ENCODE assay signal across 8 mouse cellular contexts in the genomic region with DNA sequence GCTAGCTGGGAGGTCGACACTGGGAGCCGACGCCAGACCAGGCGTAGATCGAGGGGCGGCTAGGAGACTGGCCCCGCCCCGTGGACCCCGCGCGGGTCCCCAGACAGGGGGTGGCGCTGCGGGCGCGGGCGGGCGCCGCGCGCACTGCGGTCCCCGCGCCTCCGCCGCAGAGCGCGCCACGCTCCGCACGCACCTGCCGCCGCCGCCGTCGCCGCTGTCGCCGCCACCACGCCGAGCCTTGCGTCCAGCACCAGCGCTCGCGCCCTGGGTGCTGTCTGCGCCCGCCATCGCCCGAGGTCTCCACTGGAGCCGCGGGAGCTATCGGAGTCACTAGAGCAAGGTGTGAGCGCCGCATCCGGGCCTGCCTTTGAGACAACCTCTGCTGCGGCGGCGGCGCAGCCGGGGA. TPM values are rescaled to one million over a fixed set of nuclear protein-coding genes. Genes with fewer than 3 reads are reported as not detected.
A peak's percentile ranks its signal among the peaks of the same experiment; 100 is the strongest.
DNase-seq lines count a peak whose midpoint lies in the region; ATAC-seq lines count a peak whose summit lies in the region.

A gene (plus strand): TSS at position 155 of the 406 bp plus-strand sequence.
A gene (minus strand): TSS at position 352 of the 406 bp plus-strand sequence.

- peak within 1 kb of the TSS; percentile 52 for H3K4me3 ChIP-seq in embryonic facial prominence, embryonic 12.5 days
- H3K4me3 ChIP-seq in limb, embryonic 10.5 days, result peak within 1 kb of the TSS; percentile 63
- H3K4me3 ChIP-seq in neural tube, embryonic 15.5 days (replicated peaks), result peak within 1 kb of the TSS; percentile 72

- peak within 1 kb of the TSS; percentile 98 for H3K4me2 ChIP-seq in embryonic facial prominence, embryonic 12.5 days (replicated peaks)
- peak within 1 kb of the TSS; percentile 67 for H3K4me2 ChIP-seq in neural tube, embryonic 15.5 days

- WGBS in embryonic facial prominence, embryonic 12.5 days, result under 1% methylated on average over 59 of the region's 59 CpGs
- under 1% methylated on average over 59 of the region's 59 CpGs for WGBS in limb, embryonic 10.5 days
- under 1% methylated on average over 47 of the region's 59 CpGs for WGBS in neural tube, embryonic 15.5 days

- H3K27me3 ChIP-seq in embryonic facial prominence, embryonic 12.5 days, result peaks cover 39% of the 10 kb centered on the region
- peaks cover 48% of the 10 kb centered on the region for H3K27me3 ChIP-seq in limb, embryonic 10.5 days (ENCODE audit: low read depth, poor library complexity, severe bottlenecking)
- 0 out of 2 replicates have a peak, but pooled peaks cover 3% of the 10 kb centered on the region for H3K27me3 ChIP-seq in neural tube, embryonic 15.5 days (replicated peaks)

- H3K9me3 ChIP-seq in embryonic facial prominence, embryonic 12.5 days, result no peaks in the 10 kb centered on the region
- no peaks in the 10 kb centered on the region for H3K9me3 ChIP-seq in limb, embryonic 10.5 days (replicated peaks)
- no peaks in the 10 kb centered on the region for H3K9me3 ChIP-seq in neural tube, embryonic 15.5 days (replicated peaks)

- no peak for ATAC-seq in embryonic facial prominence, embryonic 12.5 days (ENCODE audit: insufficient number of reproducible peaks, insufficient read depth, low FRiP score, low TSS enrichment)
- ATAC-seq in neural tube, embryonic 15.5 days (ENCODE audit: low FRiP score), result peak; percentile 72

- 0 out of 2 replicates have a peak within 1 kb of the TSS, but pooled peaks have one; percentile 8 for H3K27ac ChIP-seq in embryonic facial prominence, embryonic 12.5 days
- peak within 1 kb of the TSS; percentile 71 for H3K27ac ChIP-seq in limb, embryonic 10.5 days
- peak within 1 kb of the TSS; percentile 84 for H3K27ac ChIP-seq in neural tube, embryonic 15.5 days (replicated peaks)

- peaks cover 22% of the 10 kb centered on the region for H3K4me1 ChIP-seq in embryonic facial prominence, embryonic 12.5 days
- peaks cover 31% of the 10 kb centered on the region for H3K4me1 ChIP-seq in limb, embryonic 10.5 days
- H3K4me1 ChIP-seq in neural tube, embryonic 15.5 days, result peaks cover 42% of the 10 kb centered on the region

- DNase-seq in layer of hippocampus, postnatal 10 days (ENCODE audit: low spot score in 2 of 2), result peak; percentile 35 to 60
- DNase-seq in layer of hippocampus, adult 9-10 months (ENCODE audit: low spot score), result no peak
- DNase-seq in T-cell, adult 2 months (ENCODE audit: low spot score), result peak; percentile 44
- peak; percentile 43 for DNase-seq in limb, embryonic 10.5 days (ENCODE audit: low spot score)
- DNase-seq in ovary, postnatal 36 days (ENCODE audit: low spot score), result no peak
- no peak for DNase-seq in gastrocnemius, postnatal 4 days (ENCODE audit: low spot score in 2 of 2)

- H3K36me3 ChIP-seq in embryonic facial prominence, embryonic 12.5 days, result peaks cover 12% of the 10 kb centered on the region
- peaks cover 22% of the 10 kb centered on the region for H3K36me3 ChIP-seq in limb, embryonic 10.5 days
- peaks cover 26% of the 10 kb centered on the region for H3K36me3 ChIP-seq in neural tube, embryonic 15.5 days

- H3K9ac ChIP-seq in embryonic facial prominence, embryonic 12.5 days, result peak within 1 kb of the TSS; percentile 52
- H3K9ac ChIP-seq in neural tube, embryonic 15.5 days (replicated peaks), result peak within 1 kb of the TSS; percentile 86

RNA-seq across cellular contexts. Expression of the first gene that starts in this region (rescaled TPM):
- 100 to 1,000 TPM; 212 to 216 TPM for total RNA-seq in layer of hippocampus, postnatal 10 days (2021)
- polyA plus RNA-seq in embryonic facial prominence, embryonic 12.5 days (2016; fragmentation: Nextera tagmentation; extraction: Ambion mirVana), result 8.6 and 9.4 TPM in 2 replicates
- polyA plus RNA-seq in limb, embryonic 10.5 days (2016; fragmentation: Nextera tagmentation; extraction: Ambion mirVana), result 3.8 and 5.7 TPM in 2 replicates
- polyA plus RNA-seq in neural tube, embryonic 15.5 days (2015; fragmentation: Nextera tagmentation; extraction: Ambion mirVana), result 158 and 190 TPM in 2 replicates
- 1 to 10 TPM; 1.4 to 2.0 TPM for total RNA-seq in gastrocnemius, postnatal 4 days (2021)

RNA-seq across cellular contexts. Expression of the second gene that starts in this region (rescaled TPM):
- not detected for total RNA-seq in layer of hippocampus, postnatal 10 days (2021)
- polyA plus RNA-seq in embryonic facial prominence, embryonic 12.5 days (2016; fragmentation: Nextera tagmentation; extraction: Ambion mirVana), result not detected in 2 replicates
- 0.25 TPM in 1 of 2 replicates, not detected in the other for polyA plus RNA-seq in limb, embryonic 10.5 days (2016; fragmentation: Nextera tagmentation; extraction: Ambion mirVana)
- 0.36 and 0.47 TPM in 2 replicates for polyA plus RNA-seq in neural tube, embryonic 15.5 days (2015; fragmentation: Nextera tagmentation; extraction: Ambion mirVana)
- not detected for total RNA-seq in gastrocnemius, postnatal 4 days (2021)

Comparison
In these comparisons a context has a peak if more than half of its experiments do, and no peak if none do; other contexts are left out.
1. RNA of the first gene that starts in this region (total RNA-seq): 212 to 216 TPM in layer of hippocampus, postnatal 10 days; 1.4 to 2.0 TPM in gastrocnemius, postnatal 4 days; every median in the first group is over 10 times any median in the second.
2. RNA of the first gene that starts in this region (polyA plus RNA-seq): 158 to 190 TPM in neural tube, embryonic 15.5 days; 8.6 to 9.4 TPM in embryonic facial prominence, embryonic 12.5 days and 3.8 to 5.7 TPM in limb, embryonic 10.5 days; every median in the first group is over 10 times any median in the second.
3. DNase-seq: peak in layer of hippocampus, postnatal 10 days (2 of 2), T-cell, adult 2 months (single experiment) and limb, embryonic 10.5 days (single experiment); none in layer of hippocampus, adult 9-10 months (single experiment), ovary, postnatal 36 days (single experiment) and gastrocnemius, postnatal 4 days (0 of 2).
4. H3K27ac ChIP-seq: peak in every context shown above with its lines; median percentile 84 in neural tube, embryonic 15.5 days; 71 in limb, embryonic 10.5 days; 8 in embryonic facial prominence, embryonic 12.5 days.
5. Peak in every context shown above with its lines, with median percentiles within 50 percentile points of each other: H3K4me3 ChIP-seq.